Mouse (Mus musculus): ENCODE results near the gene Olfr575.

- TF ChIP-seq GATA1 (IDR thresholded peaks at IDR 0.05; ENCODE audit: low read length): no peak
- no peak for TF ChIP-seq TAL1 (IDR thresholded peaks at IDR 0.05; ENCODE audit: low read length)
These were observed 31.5 kb downstream of the Olfr575 start for GRCm38 (mm10) chr7:102927105-102927504.
